Mouse (Mus musculus) A20 (cell line): ENCODE results near the gene Zscan4f.
"Not testable (repeated sequence)": the region's sequence is repeated elsewhere in the genome, so short reads cannot be mapped to it uniquely, and the experiment has no call there.

Experiments used
- DNase-seq: peaks from one replicate; pipeline ENCODE4 v3.0.0-alpha.2; 2011; ENCODE audit warnings: low read depth, low spot score

Gene Zscan4f

DNA sequence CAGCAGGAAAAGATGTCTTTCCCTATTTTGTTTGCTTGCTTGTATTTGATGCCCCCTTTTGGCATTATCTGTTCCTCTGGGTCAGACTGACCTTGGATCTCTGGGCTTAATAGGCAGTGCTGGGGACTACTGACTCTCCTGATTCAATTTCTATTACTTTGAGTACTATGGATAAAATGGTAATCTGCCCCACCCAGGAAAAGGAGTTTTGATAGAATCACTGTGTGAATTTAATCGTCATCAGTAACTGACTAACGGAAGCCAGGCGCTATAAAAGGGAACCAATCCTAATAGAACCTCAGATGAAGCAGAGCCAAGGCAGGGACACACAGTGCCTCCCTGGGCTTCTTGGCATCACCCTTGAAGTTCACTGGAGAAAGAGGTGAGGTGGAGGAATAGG is at the start of gene Zscan4f:
Gene Zscan4f (plus strand): TSS at position 301 of the 400 bp plus-strand sequence.
- DNase-seq = not testable (repeated sequence)

DNA sequence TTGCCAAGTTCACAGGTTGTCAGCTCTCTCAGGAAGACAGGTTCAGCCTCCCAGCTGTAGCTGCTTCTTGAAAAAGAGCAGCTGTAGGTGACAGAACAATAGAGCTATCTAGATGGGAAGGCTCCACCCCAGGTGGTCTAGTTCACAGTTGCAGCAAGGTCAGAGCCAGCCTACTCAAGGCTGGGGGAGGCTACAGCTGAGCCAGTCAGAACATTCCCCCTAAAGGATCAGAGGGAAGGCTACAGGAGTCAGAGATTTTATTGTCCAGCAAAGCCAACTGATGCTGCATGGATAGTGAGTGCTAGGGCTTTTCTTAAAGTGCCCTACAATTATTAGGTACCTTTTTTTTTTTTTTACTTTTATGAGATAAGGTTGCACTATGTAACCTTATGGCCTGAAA is 13.1 kb upstream of the Zscan4f start:
- not testable (repeated sequence) for DNase-seq
